Mouse (Mus musculus): ENCODE measurements around the gene Taok3. TPM values are rescaled to one million over a fixed set of nuclear protein-coding genes. Genes with fewer than 3 reads are reported as not detected.

Taok3 gene
- polyA plus RNA-seq, 1 experiment = 25.1 TPM

DNA sequence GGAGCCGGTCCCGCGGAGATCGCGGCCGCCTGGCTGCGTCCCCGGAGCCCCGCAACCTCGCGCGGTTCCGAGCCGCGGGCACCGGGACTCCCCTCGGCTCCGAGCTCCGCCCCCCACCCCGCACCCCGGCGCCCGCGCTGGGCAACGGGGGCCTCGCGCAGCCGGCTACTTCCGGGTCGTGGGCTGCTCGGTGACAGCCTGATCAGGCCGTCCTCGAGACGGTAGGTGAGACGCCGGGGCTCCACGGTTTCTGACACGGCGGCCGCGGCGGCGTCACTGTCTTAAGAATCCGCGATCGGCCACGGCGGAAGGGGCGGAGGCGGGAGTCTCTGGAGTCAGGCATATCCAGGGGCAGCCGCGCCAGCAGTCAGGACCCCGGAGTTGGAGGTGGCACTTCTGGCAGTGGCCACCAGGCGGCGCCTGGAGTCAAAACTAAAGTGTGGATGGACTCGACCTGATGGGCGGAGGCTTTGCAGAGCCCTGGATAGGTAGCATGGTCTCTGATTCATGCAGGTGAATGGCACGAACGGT, 4.0 kb upstream of the Taok3 start, which contains the start of gene Suds3:
Gene Suds3 (minus strand): TSS at position 278 of the 531 bp plus-strand sequence.
- peaks cover 3% of the 10 kb centered on the region; the same call in 1 of the 2 replicates for H3K4me1 ChIP-seq (ENCODE audit: control insufficient read depth, insufficient read depth, low read length)
- H3K27ac ChIP-seq (ENCODE audit: insufficient read depth, low read length) = peak within 1 kb of the TSS; percentile 71
- 0 out of 2 replicates have a peak, but pooled peaks have one; percentile 34 for TF ChIP-seq POLR2A (IDR thresholded peaks at IDR 0.05; ENCODE audit: low read depth, low read length)
- TF ChIP-seq CTCF (IDR thresholded peaks at IDR 0.05; ENCODE audit: borderline replicate concordance, insufficient read depth, low read length) = peak; percentile 57; the same call in 1 of the 2 replicates
- H3K4me3 ChIP-seq (ENCODE audit: insufficient read depth, low read length) = peak within 1 kb of the TSS; percentile 84

DNA sequence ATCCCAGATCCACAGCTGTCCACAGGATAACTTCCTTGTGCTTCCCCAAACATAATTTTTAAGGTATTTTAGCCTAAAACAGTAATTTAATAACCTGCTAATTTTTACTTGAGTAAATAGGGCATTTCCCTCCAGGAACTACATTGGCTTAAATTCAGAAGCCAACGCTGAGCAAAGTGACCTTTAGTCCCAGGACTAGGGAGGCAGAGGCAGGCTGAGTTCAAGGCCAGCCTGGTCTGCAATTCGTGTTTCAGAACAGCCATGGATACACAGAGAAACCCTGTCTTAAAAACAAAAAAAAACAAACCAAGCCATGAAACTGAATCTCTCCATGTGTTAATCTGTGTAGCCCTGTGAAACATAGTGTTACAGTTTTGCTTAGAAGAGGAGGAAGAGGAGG, 3.3 kb upstream of the Taok3 start:
- TF ChIP-seq CTCF (IDR thresholded peaks at IDR 0.05; ENCODE audit: borderline replicate concordance, insufficient read depth, low read length) = no peak
- no peak for TF ChIP-seq POLR2A (IDR thresholded peaks at IDR 0.05; ENCODE audit: low read depth, low read length)
- H3K27ac ChIP-seq (ENCODE audit: insufficient read depth, low read length) = no peak overlapping the region
- H3K4me3 ChIP-seq (ENCODE audit: insufficient read depth, low read length) = no peak overlapping the region
- peaks cover 3% of the 10 kb centered on the region; the same call in 1 of the 2 replicates for H3K4me1 ChIP-seq (ENCODE audit: control insufficient read depth, insufficient read depth, low read length)

DNA sequence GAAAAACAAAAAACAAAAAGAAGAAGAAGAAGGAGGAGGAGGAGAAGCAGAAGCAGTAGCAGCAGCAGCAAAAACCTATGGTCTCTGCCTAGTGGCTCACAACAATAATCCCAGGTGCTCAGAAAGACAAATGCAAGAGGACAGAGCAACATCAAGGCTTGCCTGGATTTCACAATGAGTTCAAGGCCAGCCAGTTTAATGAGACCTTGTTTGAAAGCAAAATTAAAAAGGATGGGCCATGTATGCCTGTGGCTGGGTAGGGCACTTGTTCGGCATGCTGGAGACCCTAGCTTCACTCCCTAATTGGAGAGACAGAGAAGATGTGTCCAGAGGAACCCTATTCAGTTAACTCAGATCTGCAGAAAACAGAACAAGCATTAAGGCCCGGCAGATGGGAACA, 2.7 kb upstream of the Taok3 start:
- Histone ChIP-seq H3K4me1 (ENCODE audit: control insufficient read depth, insufficient read depth, low read length) (peaks cover 3% of the 10 kb centered on the region; the same call in 1 of the 2 replicates), H3K4me3 (ENCODE audit: insufficient read depth, low read length) (no peak overlapping the region), H3K27ac (ENCODE audit: insufficient read depth, low read length) (no peak overlapping the region)
- TF ChIP-seq POLR2A (IDR thresholded peaks at IDR 0.05; ENCODE audit: low read depth, low read length) (no peak), CTCF (IDR thresholded peaks at IDR 0.05; ENCODE audit: borderline replicate concordance, insufficient read depth, low read length) (no peak)

DNA sequence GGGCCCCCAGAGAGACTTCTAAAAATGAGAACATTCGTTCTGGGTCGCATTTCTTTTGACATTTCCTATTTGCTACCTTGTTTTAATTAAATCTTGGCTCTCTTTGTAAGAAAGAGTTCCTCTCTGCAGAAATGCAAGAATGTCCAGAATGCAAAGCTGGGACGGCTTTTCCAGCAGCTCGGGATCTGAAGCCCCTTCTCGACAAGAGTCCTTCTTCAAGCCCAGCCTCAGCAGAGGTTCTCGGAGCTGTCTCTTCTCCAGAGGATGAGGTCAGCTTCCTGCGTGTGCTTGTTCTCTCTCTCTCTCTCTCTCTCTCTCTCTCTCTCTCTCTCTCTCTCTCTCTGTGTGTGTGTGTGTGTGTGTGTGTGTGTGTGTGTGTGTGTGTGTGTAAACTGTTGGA, 2.2 kb upstream of the Taok3 start:
- TF ChIP-seq POLR2A (IDR thresholded peaks at IDR 0.05; ENCODE audit: low read depth, low read length) (no peak), CTCF (IDR thresholded peaks at IDR 0.05; ENCODE audit: borderline replicate concordance, insufficient read depth, low read length) (no peak)
- Histone ChIP-seq H3K4me1 (ENCODE audit: control insufficient read depth, insufficient read depth, low read length) (peaks cover 3% of the 10 kb centered on the region; the same call in 1 of the 2 replicates), H3K4me3 (ENCODE audit: insufficient read depth, low read length) (no peak overlapping the region), H3K27ac (ENCODE audit: insufficient read depth, low read length) (no peak overlapping the region)

DNA sequence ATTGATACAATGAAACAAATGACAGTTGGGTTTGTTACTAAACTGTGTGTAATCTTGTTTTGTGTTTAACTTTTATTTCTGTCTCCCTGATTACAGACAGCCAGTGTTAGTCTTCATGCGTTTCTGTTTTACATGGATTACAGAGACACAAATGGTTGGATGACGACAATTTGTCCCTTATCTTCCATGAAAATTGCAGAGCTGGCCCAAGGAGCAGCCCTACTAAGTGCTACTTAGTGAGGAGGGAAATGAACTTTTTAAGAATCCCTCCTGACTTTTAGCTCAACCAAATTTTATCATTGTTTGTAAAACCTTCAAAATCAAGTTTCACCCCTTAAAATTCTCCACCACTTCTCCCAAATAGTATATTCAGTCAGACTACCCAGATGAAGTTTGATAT, 1.7 kb upstream of the Taok3 start:
- H3K4me1 ChIP-seq (ENCODE audit: control insufficient read depth, insufficient read depth, low read length) = peaks cover 3% of the 10 kb centered on the region; the same call in 1 of the 2 replicates
- H3K27ac ChIP-seq (ENCODE audit: insufficient read depth, low read length) = no peak overlapping the region
- no peak overlapping the region for H3K4me3 ChIP-seq (ENCODE audit: insufficient read depth, low read length)
- TF ChIP-seq POLR2A (IDR thresholded peaks at IDR 0.05; ENCODE audit: low read depth, low read length) = no peak
- no peak for TF ChIP-seq CTCF (IDR thresholded peaks at IDR 0.05; ENCODE audit: borderline replicate concordance, insufficient read depth, low read length)

DNA sequence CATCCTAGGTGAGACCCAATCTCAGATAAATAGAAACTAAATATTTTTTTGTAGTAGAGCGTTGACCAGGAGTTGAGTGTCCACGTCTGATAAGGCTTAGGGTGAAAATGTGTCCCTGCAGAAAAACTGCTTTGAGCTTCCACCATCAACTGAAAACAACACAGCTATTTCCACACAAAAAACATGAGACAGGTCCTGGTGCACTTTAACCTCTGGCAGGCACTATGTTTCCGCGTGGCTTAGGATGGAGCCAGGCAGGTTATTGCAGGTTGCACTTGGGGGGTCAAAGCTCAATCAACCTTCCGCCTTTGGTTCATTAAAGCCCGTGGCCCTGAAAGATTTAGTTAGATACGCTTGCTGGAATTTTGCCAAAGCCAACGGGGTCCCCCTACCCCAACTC, 1.1 kb upstream of the Taok3 start:
- TF ChIP-seq POLR2A (IDR thresholded peaks at IDR 0.05; ENCODE audit: low read depth, low read length) (peak; percentile 13; the same call in 1 of the 2 replicates), CTCF (IDR thresholded peaks at IDR 0.05; ENCODE audit: borderline replicate concordance, insufficient read depth, low read length) (no peak)
- Histone ChIP-seq H3K27ac (ENCODE audit: insufficient read depth, low read length) (no peak overlapping the region), H3K4me1 (ENCODE audit: control insufficient read depth, insufficient read depth, low read length) (peaks cover 5% of the 10 kb centered on the region; the same call in 1 of the 2 replicates), H3K4me3 (ENCODE audit: insufficient read depth, low read length) (no peak overlapping the region)

GRCm38 (mm10) chr5:117120489-117121466, 849 bp downstream of the Taok3 start:
- Histone ChIP-seq H3K4me1 (ENCODE audit: control insufficient read depth, insufficient read depth, low read length) (peaks cover 2% of the 10 kb centered on the region; the same call in 1 of the 2 replicates), H3K4me3 (ENCODE audit: insufficient read depth, low read length) (peak overlapping the region; percentile 89), H3K27ac (ENCODE audit: insufficient read depth, low read length) (no peak overlapping the region)
- TF ChIP-seq CTCF (IDR thresholded peaks at IDR 0.05; ENCODE audit: borderline replicate concordance, insufficient read depth, low read length) (no peak), POLR2A (IDR thresholded peaks at IDR 0.05; ENCODE audit: low read depth, low read length) (no peak)

DNA sequence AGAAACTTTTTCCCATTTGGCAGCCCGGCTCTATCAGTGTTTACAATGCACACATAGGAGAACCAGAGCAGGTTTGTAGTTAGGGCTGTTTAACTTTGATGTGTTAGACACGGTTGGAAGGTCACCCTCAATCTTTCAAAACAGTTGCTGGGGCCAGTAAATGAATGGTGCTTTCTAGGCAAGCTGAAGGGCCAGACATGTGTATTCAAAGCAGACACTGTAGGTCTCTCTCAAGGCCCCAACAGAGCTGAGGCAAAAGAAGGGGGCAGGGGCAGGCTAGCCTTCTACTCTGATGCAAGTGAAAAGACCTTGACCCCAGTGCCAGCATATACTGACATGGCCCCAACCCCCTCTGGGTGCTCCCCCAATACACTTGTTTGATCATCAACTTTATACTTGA, 1.7 kb downstream of the Taok3 start:
- peaks cover 2% of the 10 kb centered on the region; the same call in 1 of the 2 replicates for H3K4me1 ChIP-seq (ENCODE audit: control insufficient read depth, insufficient read depth, low read length)
- H3K4me3 ChIP-seq (ENCODE audit: insufficient read depth, low read length) = peak overlapping the region; percentile 89
- H3K27ac ChIP-seq (ENCODE audit: insufficient read depth, low read length) = no peak overlapping the region
- no peak for TF ChIP-seq CTCF (IDR thresholded peaks at IDR 0.05; ENCODE audit: borderline replicate concordance, insufficient read depth, low read length)
- no peak for TF ChIP-seq POLR2A (IDR thresholded peaks at IDR 0.05; ENCODE audit: low read depth, low read length)

- H3K4me1 ChIP-seq (ENCODE audit: control insufficient read depth, insufficient read depth, low read length) = peaks cover 2% of the 10 kb centered on the region; the same call in 1 of the 2 replicates
- no peak overlapping the region for H3K4me3 ChIP-seq (ENCODE audit: insufficient read depth, low read length)
- TF ChIP-seq POLR2A (IDR thresholded peaks at IDR 0.05; ENCODE audit: low read depth, low read length) (no peak), CTCF (IDR thresholded peaks at IDR 0.05; ENCODE audit: borderline replicate concordance, insufficient read depth, low read length) (no peak)
- no peak overlapping the region for H3K27ac ChIP-seq (ENCODE audit: insufficient read depth, low read length)
These were observed 3.2 kb downstream of the Taok3 start for GRCm38 (mm10) chr5:117123102-117123501.
